ENCODE assay signal across 22 mouse cellular contexts in the genomic region with DNA sequence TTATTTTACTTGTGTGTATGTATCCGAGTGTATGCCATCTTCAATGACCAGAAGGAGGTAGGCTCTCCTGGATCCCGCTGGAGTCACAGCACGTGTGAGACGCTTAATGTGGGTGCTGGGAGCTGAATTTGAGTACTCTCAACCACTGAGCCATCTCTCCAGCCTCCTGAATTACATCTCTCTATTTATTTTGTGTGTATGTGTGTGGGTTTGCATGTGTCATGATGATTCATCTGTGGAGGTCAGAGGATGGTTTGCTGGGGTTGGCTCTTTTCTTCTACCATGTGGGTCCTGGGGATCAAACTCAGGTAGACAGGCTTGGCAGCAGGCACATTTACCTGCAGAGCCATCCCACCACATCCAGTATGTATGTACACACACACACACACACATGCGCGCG. TPM values are rescaled to one million over a fixed set of nuclear protein-coding genes. Genes with fewer than 3 reads are reported as not detected.
"Had no signal": no experiment of that assay in that cellular context is flagged by ENCODE, and none has a peak within 500 bp of the region (broad histone marks: within the 10 kb centered on the region; RNA-seq: fewer than 3 reads in every experiment).

No protein-coding gene starts in this region.

- H3K27ac ChIP-seq: kidney, postnatal 0 days; layer of hippocampus, adult 2 months; liver, embryonic 15.5 days; lung, embryonic 15.5 days; neural tube, embryonic 13.5 days; stomach, embryonic 15.5 days had no signal

- H3K4me2 ChIP-seq: liver, embryonic 11.5 days; lung, embryonic 15.5 days; midbrain, embryonic 11.5 days; neural tube, embryonic 13.5 days; stomach, embryonic 15.5 days had no signal

- H3K4me1 ChIP-seq: stomach, embryonic 15.5 days had no signal

- H3K4me3 ChIP-seq: layer of hippocampus, adult 2 months; liver, embryonic 15.5 days; lung, embryonic 15.5 days; neural tube, embryonic 13.5 days; stomach, embryonic 15.5 days had no signal

- H3K36me3 ChIP-seq: liver, embryonic 15.5 days; lung, embryonic 15.5 days; neural tube, embryonic 13.5 days; stomach, embryonic 15.5 days had no signal

- DNase-seq: kidney, adult 18-20 months; kidney, adult 9 months; kidney, postnatal 25 days; layer of hippocampus, adult 9-11 months; lung, adult 18-20 months; lung, postnatal 10 days; lung, postnatal 4 days; midbrain, embryonic 14.5 days; retina, postnatal 1 day; right cerebral cortex, postnatal 25 days; spleen, adult 18-20 months; thymus, postnatal 25 days had no signal

- H3K27me3 ChIP-seq: liver, embryonic 15.5 days; lung, embryonic 15.5 days; neural tube, embryonic 13.5 days; stomach, embryonic 15.5 days had no signal

- H3K9me3 ChIP-seq: liver, embryonic 15.5 days; lung, embryonic 15.5 days; neural tube, embryonic 13.5 days; stomach, embryonic 15.5 days had no signal

- H3K9ac ChIP-seq: liver, embryonic 15.5 days; lung, embryonic 15.5 days; neural tube, embryonic 13.5 days; stomach, embryonic 15.5 days had no signal

RNA-seq across cellular contexts. Expression of gene Gcnt3, which starts 43.9 kb away (rescaled TPM):
- polyA plus RNA-seq: limb, embryonic 11.5 days; liver, embryonic 11.5 days; liver, embryonic 15.5 days; midbrain, embryonic 11.5 days; midbrain, embryonic 14.5 days; midbrain, postnatal 0 days; neural tube, embryonic 13.5 days had no signal
